Mouse (Mus musculus) limb, embryonic 12.5 days (tissue): ENCODE results near the gene Grm2. TPM values are rescaled to one million over a fixed set of nuclear protein-coding genes. Genes with fewer than 3 reads are reported as not detected.
"Not testable (repeated sequence)": the region's sequence is repeated elsewhere in the genome, so short reads cannot be mapped to it uniquely, and the experiment has no call there.

ENCODE experiments used
- ATAC-seq: fragments of 200-750 bp; cut with Nextera tagmentation; 2 replicates; pipeline ENCODE4 v1.8.0; 2017; ENCODE audit warnings: low read depth, moderate TSS enrichment; ENCODE audit not compliant: insufficient number of reproducible peaks, insufficient read depth, low FRiP score, low TSS enrichment
- H3K27ac ChIP-seq: fragments of 300-500 bp; sonication (generic); 2 replicates; pipeline ENCODE4 v1.5.1; 2016; ENCODE audit warnings: mild to moderate bottlenecking, moderate library complexity
- H3K27me3 ChIP-seq: fragments of 300-500 bp; sonication (generic); 2 replicates; pipeline ENCODE4 v1.6.1; 2016; ENCODE audit warnings: mild to moderate bottlenecking, moderate library complexity
- H3K36me3 ChIP-seq: fragments of 300-500 bp; sonication (generic); 2 replicates; pipeline ENCODE4 v1.6.1; 2016; ENCODE audit warnings: mild to moderate bottlenecking, moderate library complexity
- H3K4me1 ChIP-seq: fragments of 300-500 bp; sonication (generic); replicated peaks from 2 replicates; pipeline ENCODE4 v1.6.1; 2016
- H3K4me2 ChIP-seq: fragments of 300-500 bp; sonication (generic); 2 replicates; pipeline ENCODE4 v1.6.1; 2016; ENCODE audit warnings: mild to moderate bottlenecking, moderate library complexity
- H3K4me3 ChIP-seq: fragments of 300-500 bp; sonication (generic); replicated peaks from 2 replicates; pipeline ENCODE4 v1.5.1; 2016; ENCODE audit warnings: mild to moderate bottlenecking
- H3K9ac ChIP-seq: fragments of 300-500 bp; sonication (generic); replicated peaks from 2 replicates; pipeline ENCODE4 v1.6.1; 2016; ENCODE audit warnings: mild to moderate bottlenecking, moderate library complexity
- H3K9me3 ChIP-seq: fragments of 300-500 bp; sonication (generic); 2 replicates; pipeline ENCODE4 v1.6.1; 2016; ENCODE audit warnings: mild to moderate bottlenecking, moderate library complexity
- WGBS: fragments of 180-500 bp; shearing (Covaris S2); methylation state at CpG from one replicate; pipeline ENCODE4 v1.1.7; 2016; 5-methylcytosine and 5-hydroxymethylcytosine counted together
- polyA plus RNA-seq: library from polyadenylated mRNA; unstranded; fragments of >200 nt; fragmentation: Nextera tagmentation; extraction: Ambion mirVana; gene quantifications from 2 replicates; pipeline ENCODE4 v1.2.1, GENCODE M21; 2016

Grm2 gene
- polyA plus RNA-seq, 1 experiment from 2014 or later = not detected

- Histone ChIP-seq H3K9ac (no peak overlapping the region), H3K4me3 (no peak overlapping the region), H3K4me1 (peaks cover 9% of the 10 kb centered on the region; the same call in 1 of the 2 replicates), H3K9me3 (no peaks in the 10 kb centered on the region), H3K36me3 (no peaks in the 10 kb centered on the region), H3K4me2 (no peak overlapping the region), H3K27me3 (no peaks in the 10 kb centered on the region), H3K27ac (no peak overlapping the region)
- no peak for ATAC-seq
- 67% methylated on average over 2 of the region's 2 CpGs for WGBS
Measured at GRCm38 (mm10) chr9:106613951-106614350, 41.9 kb downstream of the Grm2 start.

GRCm38 (mm10) chr9:106610727-106611126, 45.2 kb downstream of the Grm2 start:
- H3K27ac ChIP-seq = no peak overlapping the region
- H3K4me1 ChIP-seq = peaks cover 9% of the 10 kb centered on the region; the same call in 1 of the 2 replicates
- no peak overlapping the region for H3K4me2 ChIP-seq
- no peak overlapping the region for H3K4me3 ChIP-seq
- H3K36me3 ChIP-seq = no peaks in the 10 kb centered on the region
- 89% methylated on average over 4 of the region's 4 CpGs for WGBS
- no peak overlapping the region for H3K9ac ChIP-seq
- no peaks in the 10 kb centered on the region for H3K9me3 ChIP-seq
- no peaks in the 10 kb centered on the region for H3K27me3 ChIP-seq
- no peak for ATAC-seq

GRCm38 (mm10) chr9:106600546-106600945, 55.3 kb downstream of the Grm2 start:
- Histone ChIP-seq H3K36me3 (no peaks in the 10 kb centered on the region), H3K9ac (no peak overlapping the region), H3K9me3 (no peaks in the 10 kb centered on the region), H3K4me3 (no peak overlapping the region), H3K4me2 (no peak overlapping the region), H3K27ac (no peak overlapping the region), H3K27me3 (no peaks in the 10 kb centered on the region), H3K4me1 (peaks cover 4% of the 10 kb centered on the region)
- WGBS = 34% methylated on average over 8 of the region's 8 CpGs
- no peak for ATAC-seq

GRCm38 (mm10) chr9:106598466-106598865, 57.4 kb downstream of the Grm2 start:
- Histone ChIP-seq H3K9ac (no peak overlapping the region), H3K4me3 (no peak overlapping the region), H3K4me1 (peaks cover 5% of the 10 kb centered on the region), H3K27me3 (no peaks in the 10 kb centered on the region), H3K4me2 (no peak overlapping the region), H3K36me3 (no peaks in the 10 kb centered on the region), H3K9me3 (peaks cover 8% of the 10 kb centered on the region; the same call in 1 of the 2 replicates), H3K27ac (no peak overlapping the region)
- WGBS = 44% methylated on average over 7 of the region's 7 CpGs
- no peak for ATAC-seq

GRCm38 (mm10) chr9:106595836-106596235, 60.0 kb downstream of the Grm2 start:
- no peak overlapping the region for H3K27ac ChIP-seq
- H3K4me1 ChIP-seq = peaks cover 5% of the 10 kb centered on the region
- no peaks in the 10 kb centered on the region for H3K27me3 ChIP-seq
- no peak overlapping the region for H3K9ac ChIP-seq
- no peak overlapping the region for H3K4me3 ChIP-seq
- WGBS = 74% methylated on average over 7 of the region's 7 CpGs
- no peak overlapping the region for H3K4me2 ChIP-seq
- ATAC-seq = no peak
- no peaks in the 10 kb centered on the region for H3K36me3 ChIP-seq
- H3K9me3 ChIP-seq = peaks cover 8% of the 10 kb centered on the region; the same call in 1 of the 2 replicates

GRCm38 (mm10) chr9:106595402-106595801, 60.5 kb downstream of the Grm2 start:
- ATAC-seq, H3K9ac ChIP-seq, H3K4me1 ChIP-seq, H3K27me3 ChIP-seq, H3K4me3 ChIP-seq, H3K27ac ChIP-seq, H3K36me3 ChIP-seq, H3K9me3 ChIP-seq, H3K4me2 ChIP-seq: not testable (repeated sequence)
- WGBS = 13% methylated on average over 4 of the region's 4 CpGs

Other genes with a start within 250 kb of the Grm2 start
- 938 and 976 TPM in 2 replicates for gene Rpl29, start 226.6 kb downstream of the Grm2 start, polyA plus RNA-seq
- gene Acy1, start 217.8 kb downstream of the Grm2 start, polyA plus RNA-seq = 45.0 and 51.1 TPM in 2 replicates
- 10.6 and 16.1 TPM in 2 replicates for gene Abhd14b, start 208.6 kb downstream of the Grm2 start, polyA plus RNA-seq
- gene Abhd14a, start 208.4 kb downstream of the Grm2 start, polyA plus RNA-seq = 56.0 and 57.8 TPM in 2 replicates
- 172 and 176 TPM in 2 replicates for gene Pcbp4, start 202.8 kb downstream of the Grm2 start, polyA plus RNA-seq
- 0.65 and 0.90 TPM in 2 replicates for gene Gpr62, start 190.1 kb downstream of the Grm2 start, polyA plus RNA-seq
- 59.0 and 61.1 TPM in 2 replicates for gene Rrp9, start 180.1 kb downstream of the Grm2 start, polyA plus RNA-seq
- gene Parp3, start 179.1 kb downstream of the Grm2 start, polyA plus RNA-seq = 2.8 and 3.5 TPM in 2 replicates
- not detected in 2 replicates for gene Iqcf1, start 156.1 kb downstream of the Grm2 start, polyA plus RNA-seq
- not detected in 2 replicates for gene Iqcf5, start 141.5 kb downstream of the Grm2 start, polyA plus RNA-seq
- not detected in 2 replicates for gene Iqcf3, start 94.5 kb downstream of the Grm2 start, polyA plus RNA-seq
- not detected in 2 replicates for gene Iqcf4, start 85.1 kb downstream of the Grm2 start, polyA plus RNA-seq
- gene Iqcf6, start 29.5 kb downstream of the Grm2 start, polyA plus RNA-seq = not detected in 2 replicates
- 36.8 and 37.6 TPM in 2 replicates for gene Tex264, start 29.8 kb upstream of the Grm2 start, polyA plus RNA-seq
- 10.8 and 12.2 TPM in 2 replicates for gene Rad54l2, start 133.1 kb upstream of the Grm2 start, polyA plus RNA-seq
- 22.3 and 24.9 TPM in 2 replicates for gene Dcaf1, start 165.8 kb upstream of the Grm2 start, polyA plus RNA-seq
- 25.9 TPM in 2 replicates for gene Rbm15b, start 231.3 kb upstream of the Grm2 start, polyA plus RNA-seq
- gene Manf, start 235.9 kb upstream of the Grm2 start, polyA plus RNA-seq = 229 and 233 TPM in 2 replicates